In genomic region chr12:56829455-56829883, GRCm38 (mm10) we compare ENCODE assay signal across 11 mouse cellular contexts.
DNase-seq lines count a peak whose midpoint lies in the region; ATAC-seq lines count a peak whose summit lies in the region.
"Had no signal": no experiment of that assay in that cellular context is flagged by ENCODE, and none has a peak within 500 bp of the region (broad histone marks: within the 10 kb centered on the region; RNA-seq: fewer than 3 reads in every experiment).

No protein-coding gene starts in this region.

- WGBS in heart, embryonic 13.5 days: 34% methylated on average over 5 of the region's 5 CpGs
- WGBS in hindbrain, embryonic 11.5 days: 10% methylated on average over 5 of the region's 5 CpGs
- WGBS in midbrain, embryonic 16.5 days: 2% methylated on average over 5 of the region's 5 CpGs

- no peak for ATAC-seq in heart, embryonic 13.5 days (ENCODE audit: extremely low read depth, insufficient number of reproducible peaks, low FRiP score, low TSS enrichment)
- peak; percentile 92 for ATAC-seq in hindbrain, embryonic 11.5 days (ENCODE audit: low FRiP score)
- peak; percentile 93 for ATAC-seq in midbrain, embryonic 16.5 days

- H3K27ac ChIP-seq in heart, embryonic 13.5 days (replicated peaks): no peak overlapping the region
- H3K27ac ChIP-seq in hindbrain, embryonic 11.5 days (ENCODE audit: low read depth, low read length): no peak overlapping the region
- peak overlapping the region; percentile 39; the same call in 1 of the 2 replicates for H3K27ac ChIP-seq in midbrain, embryonic 16.5 days (ENCODE audit: low read length)
- H3K27ac ChIP-seq: heart, embryonic 15.5 days had no signal

- peak overlapping the region; percentile 4; the same call in 1 of the 2 replicates for H3K4me2 ChIP-seq in heart, embryonic 13.5 days
- H3K4me2 ChIP-seq in hindbrain, embryonic 11.5 days (replicated peaks; ENCODE audit: low read depth, low read length): no peak overlapping the region
- peak overlapping the region; percentile 54 for H3K4me2 ChIP-seq in midbrain, embryonic 16.5 days (ENCODE audit: low read length)
- H3K4me2 ChIP-seq: heart, embryonic 15.5 days had no signal

- H3K4me3 ChIP-seq in heart, embryonic 13.5 days: no peak overlapping the region
- peak overlapping the region; percentile 15; the same call in 1 of the 2 replicates for H3K4me3 ChIP-seq in hindbrain, embryonic 11.5 days (ENCODE audit: low read depth, low read length)
- H3K4me3 ChIP-seq in midbrain, embryonic 16.5 days (ENCODE audit: low read depth, low read length): peak overlapping the region; percentile 32
- H3K4me3 ChIP-seq: heart, embryonic 15.5 days; megakaryocyte, embryonic 14.5 days had no signal

- no peaks in the 10 kb centered on the region for H3K4me1 ChIP-seq in heart, embryonic 13.5 days
- H3K4me1 ChIP-seq in hindbrain, embryonic 11.5 days (replicated peaks; ENCODE audit: control insufficient read depth, insufficient read depth, low read length): no peaks in the 10 kb centered on the region
- H3K4me1 ChIP-seq in midbrain, embryonic 16.5 days (ENCODE audit: control insufficient read depth, insufficient read depth, low read length): peaks cover 7% of the 10 kb centered on the region
- H3K4me1 ChIP-seq: heart, embryonic 15.5 days; megakaryocyte, embryonic 14.5 days had no signal

- H3K9me3 ChIP-seq in heart, embryonic 13.5 days: no peaks in the 10 kb centered on the region
- no peaks in the 10 kb centered on the region for H3K9me3 ChIP-seq in hindbrain, embryonic 11.5 days (ENCODE audit: control insufficient read depth, low read length)
- H3K9me3 ChIP-seq in midbrain, embryonic 16.5 days (replicated peaks; ENCODE audit: control insufficient read depth, low read length, poor library complexity, severe bottlenecking): no peaks in the 10 kb centered on the region
- H3K9me3 ChIP-seq: heart, embryonic 15.5 days; megakaryocyte, embryonic 14.5 days had no signal

- H3K36me3 ChIP-seq in heart, embryonic 13.5 days: no peaks in the 10 kb centered on the region
- no peaks in the 10 kb centered on the region for H3K36me3 ChIP-seq in hindbrain, embryonic 11.5 days (ENCODE audit: control insufficient read depth, insufficient read depth, low read length)
- H3K36me3 ChIP-seq in midbrain, embryonic 16.5 days (ENCODE audit: control insufficient read depth, insufficient read depth, low read length): no peaks in the 10 kb centered on the region
- H3K36me3 ChIP-seq: heart, embryonic 15.5 days had no signal

- H3K9ac ChIP-seq in heart, embryonic 13.5 days: no peak overlapping the region
- H3K9ac ChIP-seq in hindbrain, embryonic 11.5 days (ENCODE audit: low read depth, low read length): no peak overlapping the region
- no peak overlapping the region for H3K9ac ChIP-seq in midbrain, embryonic 16.5 days (ENCODE audit: low read depth, low read length)
- H3K9ac ChIP-seq: heart, embryonic 15.5 days had no signal

- H3K27me3 ChIP-seq in heart, embryonic 13.5 days (replicated peaks): no peaks in the 10 kb centered on the region
- no peaks in the 10 kb centered on the region for H3K27me3 ChIP-seq in hindbrain, embryonic 11.5 days (ENCODE audit: control insufficient read depth, insufficient read depth, low read length)
- no peaks in the 10 kb centered on the region for H3K27me3 ChIP-seq in midbrain, embryonic 16.5 days (ENCODE audit: control insufficient read depth, insufficient read depth, low read depth, low read length)
- H3K27me3 ChIP-seq: heart, embryonic 15.5 days; megakaryocyte, embryonic 14.5 days had no signal

- DNase-seq in heart, postnatal 25 days (ENCODE audit: low spot score): no peak
- DNase-seq in embryo, embryonic 10.5 days (ENCODE audit: low spot score): peak; percentile 86
- DNase-seq in hindbrain, embryonic 11.5 days (ENCODE audit: low spot score): peak; percentile 69
- DNase-seq in frontal cortex, postnatal 36 days (ENCODE audit: low spot score in 2 of 2): no peak
- DNase-seq in urinary bladder, adult 2 months (ENCODE audit: low spot score): no peak
- DNase-seq in spleen, postnatal 36 days (ENCODE audit: low spot score in 2 of 2): no peak
- DNase-seq: cerebellum, adult 9-10 months had no signal

- intact Hi-C loops in heart, postnatal 25 days (cut with DNase I): no loop called here

Comparison
In these comparisons a context has a peak if more than half of its experiments do, and no peak if none do; other contexts are left out.
1. DNase-seq: peak in embryo, embryonic 10.5 days (single experiment) and hindbrain, embryonic 11.5 days (single experiment); none in heart, postnatal 25 days (single experiment), frontal cortex, postnatal 36 days (0 of 2), urinary bladder, adult 2 months (single experiment) and spleen, postnatal 36 days (0 of 2).